Mouse (Mus musculus): ENCODE data around the gene Fat2. TPM values are rescaled to one million over a fixed set of nuclear protein-coding genes. Genes with fewer than 3 reads are reported as not detected.

The Fat2 gene
- polyA plus RNA-seq, 1 experiment: not detected

DNA sequence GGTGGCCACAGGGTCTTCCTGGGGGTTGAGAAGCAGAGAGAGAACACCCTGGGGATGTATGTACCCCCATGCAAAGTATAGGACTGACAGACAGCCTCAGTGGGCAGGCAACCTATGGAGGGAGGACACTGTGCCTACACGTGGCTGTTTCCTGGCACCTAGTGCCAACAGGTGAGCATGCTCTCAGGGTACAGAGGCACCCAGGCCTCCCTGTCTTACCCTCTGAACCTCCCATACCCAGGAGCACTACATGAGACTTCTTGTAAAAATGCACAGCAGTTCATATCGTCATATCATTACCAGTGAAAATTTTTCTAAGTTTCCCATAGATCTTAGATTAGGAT is 21.7 kb downstream of the Fat2 start:
- no peak overlapping the region for H3K4me3 ChIP-seq (ENCODE audit: low read depth, low read length)
- no peak for TF ChIP-seq CTCF (IDR thresholded peaks at IDR 0.05; ENCODE audit: extremely low read depth, insufficient read length, insufficient replicate concordance, low read depth, low read length)
- no peak for TF ChIP-seq POLR2A (IDR thresholded peaks at IDR 0.05; ENCODE audit: low read depth, low read length)
- no peaks in the 10 kb centered on the region for H3K27me3 ChIP-seq (ENCODE audit: control insufficient read depth, insufficient read depth, low read length)
- no peaks in the 10 kb centered on the region for H3K36me3 ChIP-seq (ENCODE audit: control insufficient read depth, insufficient read depth, low read length)
- 40% methylated on average over 2 of the region's 2 CpGs for WGBS
- H3K4me1 ChIP-seq (ENCODE audit: control insufficient read depth, insufficient read depth, insufficient read length, low read length): no peaks in the 10 kb centered on the region; the same call in 1 of the 2 replicates
- H3K27ac ChIP-seq (ENCODE audit: insufficient read depth, low read depth, low read length): no peak overlapping the region

DNA sequence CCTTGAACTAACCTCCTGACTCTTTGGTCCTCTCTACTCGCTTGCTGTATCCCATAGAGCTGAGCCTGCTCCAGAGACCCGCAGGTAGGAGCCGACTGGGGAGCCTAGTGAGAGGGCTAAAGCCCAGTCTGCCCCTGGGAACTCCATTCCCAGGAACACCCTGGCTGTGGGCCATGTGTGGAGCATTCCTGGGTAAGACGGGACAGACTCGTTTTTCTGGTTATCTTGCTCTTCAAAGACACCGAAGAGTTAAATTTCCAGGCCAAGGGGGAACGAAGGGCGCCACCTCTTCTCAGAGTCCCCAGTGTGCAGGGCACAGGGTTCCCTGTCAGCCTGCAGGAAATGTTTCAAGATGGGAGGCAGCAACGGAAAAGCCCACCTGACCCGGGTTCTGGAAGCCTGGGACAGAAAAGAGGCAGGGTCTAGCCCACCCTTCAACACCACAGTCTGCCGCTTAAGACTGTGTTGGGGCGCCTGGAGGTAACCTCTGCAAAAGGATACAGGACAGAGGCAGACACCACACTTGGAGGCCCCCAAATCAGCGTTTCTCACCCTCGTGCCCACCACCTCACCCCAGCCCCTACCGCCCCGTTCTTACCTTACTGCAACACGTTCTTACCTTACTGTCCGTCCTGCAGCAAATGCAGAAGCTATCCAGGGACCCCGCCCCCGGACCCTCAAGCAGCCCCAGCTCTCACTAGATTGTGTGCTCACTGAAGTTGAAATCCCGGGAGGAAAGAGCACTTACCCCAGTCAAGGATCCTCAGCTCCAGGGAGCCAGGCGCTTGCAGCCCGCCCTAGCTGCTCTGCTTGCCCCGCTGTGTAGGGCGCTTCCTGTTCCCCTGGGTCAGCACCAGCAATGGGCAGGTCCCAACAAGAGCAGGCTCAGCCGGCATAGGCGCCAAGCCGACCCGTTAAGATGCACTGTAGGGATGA is 22.3 kb downstream of the Fat2 start:
- no peak overlapping the region; the same call in 1 of the 2 replicates for H3K4me3 ChIP-seq (ENCODE audit: low read depth, low read length)

DNA sequence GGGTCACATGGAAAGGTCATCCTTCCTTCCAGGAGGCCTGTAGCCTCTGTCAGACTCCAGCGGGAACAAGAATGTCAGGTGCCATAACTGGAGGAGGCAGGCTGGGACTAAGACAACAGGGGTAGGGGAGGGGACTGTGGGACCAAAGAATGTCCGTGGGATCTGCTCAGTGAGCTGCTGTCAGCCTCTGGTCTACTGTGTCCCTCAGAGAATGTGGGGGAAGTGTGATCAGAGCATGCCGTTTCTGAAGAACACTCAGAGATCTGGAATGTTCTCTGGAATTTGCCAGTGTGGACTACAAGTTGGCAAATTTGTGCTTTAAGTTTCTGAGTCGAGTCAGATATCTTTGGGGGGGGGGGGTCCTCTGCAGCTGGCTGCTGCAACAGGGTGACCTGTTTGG is 34.0 kb downstream of the Fat2 start:
- no peak overlapping the region for H3K27ac ChIP-seq (ENCODE audit: insufficient read depth, low read depth, low read length)
- WGBS: 68% methylated on average over 4 of the region's 4 CpGs
- H3K4me1 ChIP-seq (ENCODE audit: control insufficient read depth, insufficient read depth, insufficient read length, low read length): no peaks in the 10 kb centered on the region
- H3K4me3 ChIP-seq (ENCODE audit: low read depth, low read length): no peak overlapping the region
- H3K27me3 ChIP-seq (ENCODE audit: control insufficient read depth, insufficient read depth, low read length): no peaks in the 10 kb centered on the region
- TF ChIP-seq POLR2A (IDR thresholded peaks at IDR 0.05; ENCODE audit: low read depth, low read length) (no peak), CTCF (IDR thresholded peaks at IDR 0.05; ENCODE audit: extremely low read depth, insufficient read length, insufficient replicate concordance, low read depth, low read length) (no peak)
- H3K36me3 ChIP-seq (ENCODE audit: control insufficient read depth, insufficient read depth, low read length): no peaks in the 10 kb centered on the region

More for the DNA sequence above, 22.3 kb downstream of the Fat2 start:
- Histone ChIP-seq H3K27me3 (ENCODE audit: control insufficient read depth, insufficient read depth, low read length) (no peaks in the 10 kb centered on the region), H3K4me1 (ENCODE audit: control insufficient read depth, insufficient read depth, insufficient read length, low read length) (no peaks in the 10 kb centered on the region; the same call in 1 of the 2 replicates), H3K36me3 (ENCODE audit: control insufficient read depth, insufficient read depth, low read length) (no peaks in the 10 kb centered on the region), H3K27ac (ENCODE audit: insufficient read depth, low read depth, low read length) (no peak overlapping the region)
- 15% methylated on average over 29 of the region's 29 CpGs for WGBS
- no peak for TF ChIP-seq CTCF (IDR thresholded peaks at IDR 0.05; ENCODE audit: extremely low read depth, insufficient read length, insufficient replicate concordance, low read depth, low read length)
- TF ChIP-seq POLR2A (IDR thresholded peaks at IDR 0.05; ENCODE audit: low read depth, low read length): no peak

DNA sequence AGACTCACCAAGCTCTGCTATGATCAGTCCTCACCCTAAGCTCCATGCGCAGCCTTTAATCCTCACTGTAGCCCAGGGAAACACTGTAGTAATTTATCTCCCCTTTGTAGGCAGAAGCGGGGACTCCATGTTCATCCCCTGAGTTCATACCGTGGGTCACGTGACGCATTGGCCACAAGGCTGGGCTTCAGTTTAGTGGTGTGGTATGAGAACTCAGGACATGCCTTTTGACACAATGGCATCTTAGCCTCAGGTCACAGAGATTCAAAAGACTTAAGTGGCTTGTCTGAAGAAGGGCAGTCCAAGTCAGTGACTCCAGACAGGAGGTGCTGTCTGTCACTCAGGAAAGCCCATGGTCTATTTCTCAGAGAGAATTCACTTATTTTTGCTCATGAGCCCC is 43.2 kb downstream of the Fat2 start:
- 94% methylated on average over 5 of the region's 5 CpGs for WGBS

DNA sequence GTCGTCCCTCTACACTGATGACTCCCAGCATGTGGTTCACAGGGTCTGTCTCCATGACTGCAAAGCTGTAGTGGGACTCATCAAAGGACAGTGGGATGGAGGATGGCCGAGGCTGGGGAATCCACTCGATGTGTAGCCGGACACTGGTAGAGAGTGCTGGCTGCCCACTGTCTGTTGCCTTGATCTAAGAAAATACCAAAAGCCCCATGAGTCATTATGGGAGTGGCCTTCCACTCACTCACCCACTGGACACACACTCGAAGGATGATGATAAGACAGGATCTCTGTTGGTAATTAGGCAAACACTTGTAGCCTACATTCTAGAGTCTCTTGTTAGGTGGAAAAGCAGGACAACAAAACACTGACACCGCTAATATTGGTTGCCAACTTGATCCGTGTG is 44.5 kb downstream of the Fat2 start:
- WGBS: 84% methylated on average over 7 of the region's 7 CpGs
- TF ChIP-seq CTCF (IDR thresholded peaks at IDR 0.05; ENCODE audit: extremely low read depth, insufficient read length, insufficient replicate concordance, low read depth, low read length) (no peak), POLR2A (IDR thresholded peaks at IDR 0.05; ENCODE audit: low read depth, low read length) (no peak)
- Histone ChIP-seq H3K4me3 (ENCODE audit: low read depth, low read length) (no peak overlapping the region), H3K36me3 (ENCODE audit: control insufficient read depth, insufficient read depth, low read length) (no peaks in the 10 kb centered on the region), H3K27me3 (ENCODE audit: control insufficient read depth, insufficient read depth, low read length) (no peaks in the 10 kb centered on the region), H3K4me1 (ENCODE audit: control insufficient read depth, insufficient read depth, insufficient read length, low read length) (no peaks in the 10 kb centered on the region), H3K27ac (ENCODE audit: insufficient read depth, low read depth, low read length) (no peak overlapping the region)

More for the DNA sequence above, 43.2 kb downstream of the Fat2 start:
- no peaks in the 10 kb centered on the region for H3K4me1 ChIP-seq (ENCODE audit: control insufficient read depth, insufficient read depth, insufficient read length, low read length)
- no peak overlapping the region for H3K27ac ChIP-seq (ENCODE audit: insufficient read depth, low read depth, low read length)
- TF ChIP-seq CTCF (IDR thresholded peaks at IDR 0.05; ENCODE audit: extremely low read depth, insufficient read length, insufficient replicate concordance, low read depth, low read length) (no peak), POLR2A (IDR thresholded peaks at IDR 0.05; ENCODE audit: low read depth, low read length) (no peak)
- H3K27me3 ChIP-seq (ENCODE audit: control insufficient read depth, insufficient read depth, low read length): no peaks in the 10 kb centered on the region
- no peak overlapping the region for H3K4me3 ChIP-seq (ENCODE audit: low read depth, low read length)
- H3K36me3 ChIP-seq (ENCODE audit: control insufficient read depth, insufficient read depth, low read length): no peaks in the 10 kb centered on the region

DNA sequence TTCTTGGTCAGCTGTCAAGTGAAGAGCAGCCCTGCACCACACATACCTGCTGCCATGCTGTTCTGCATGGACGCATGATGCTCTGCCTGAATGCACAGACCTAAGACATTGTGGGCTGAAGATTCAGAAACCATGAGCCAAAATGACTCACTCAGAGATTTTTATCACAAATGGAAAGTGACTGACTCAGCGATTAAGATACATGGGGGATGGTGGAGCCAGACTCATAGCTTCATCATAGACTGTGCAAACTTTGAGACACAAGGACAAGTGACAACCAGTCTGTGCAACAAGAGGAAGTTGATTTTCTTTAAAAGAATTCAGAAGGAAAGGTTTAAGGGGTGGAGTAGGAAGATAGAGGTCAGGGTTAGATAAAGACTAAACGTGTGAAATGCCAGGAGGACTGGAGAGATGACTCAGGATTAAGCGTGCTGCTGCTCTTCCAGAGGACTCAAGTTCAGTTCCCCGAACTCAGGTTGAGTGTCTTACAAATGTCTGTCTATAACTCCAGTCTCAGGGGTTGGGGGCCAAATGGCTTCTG is 46.4 kb downstream of the Fat2 start:
- Histone ChIP-seq H3K36me3 (ENCODE audit: control insufficient read depth, insufficient read depth, low read length) (no peaks in the 10 kb centered on the region), H3K4me3 (ENCODE audit: low read depth, low read length) (no peak overlapping the region), H3K27ac (ENCODE audit: insufficient read depth, low read depth, low read length) (no peak overlapping the region), H3K4me1 (ENCODE audit: control insufficient read depth, insufficient read depth, insufficient read length, low read length) (no peaks in the 10 kb centered on the region), H3K27me3 (ENCODE audit: control insufficient read depth, insufficient read depth, low read length) (no peaks in the 10 kb centered on the region)
- WGBS: 68% methylated on average over 5 of the region's 5 CpGs
- TF ChIP-seq CTCF (IDR thresholded peaks at IDR 0.05; ENCODE audit: extremely low read depth, insufficient read length, insufficient replicate concordance, low read depth, low read length): no peak
- TF ChIP-seq POLR2A (IDR thresholded peaks at IDR 0.05; ENCODE audit: low read depth, low read length): no peak

DNA sequence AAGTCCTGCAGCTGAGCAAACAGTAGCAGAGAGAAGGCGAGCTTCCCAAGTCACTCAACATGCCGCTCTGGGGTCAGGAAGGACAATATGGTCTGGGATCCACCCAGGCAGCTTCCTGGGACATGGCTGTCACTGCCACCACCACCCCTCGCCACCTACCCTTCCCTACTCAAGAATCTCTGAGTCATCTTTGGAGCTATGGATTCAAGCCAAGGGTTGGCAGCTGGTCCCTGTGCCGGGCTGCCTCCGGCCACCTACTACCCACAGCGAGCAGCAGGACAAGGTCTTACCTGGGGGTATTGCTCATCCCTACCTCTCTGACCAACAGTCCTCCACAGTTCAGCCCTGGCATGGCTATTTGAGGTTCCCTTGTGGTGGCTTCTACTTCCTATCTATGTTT is 61.6 kb downstream of the Fat2 start:
- Histone ChIP-seq H3K36me3 (ENCODE audit: control insufficient read depth, insufficient read depth, low read length) (no peaks in the 10 kb centered on the region), H3K27ac (ENCODE audit: insufficient read depth, low read depth, low read length) (no peak overlapping the region), H3K4me3 (ENCODE audit: low read depth, low read length) (no peak overlapping the region), H3K4me1 (ENCODE audit: control insufficient read depth, insufficient read depth, insufficient read length, low read length) (no peaks in the 10 kb centered on the region), H3K27me3 (ENCODE audit: control insufficient read depth, insufficient read depth, low read length) (no peaks in the 10 kb centered on the region)
- TF ChIP-seq POLR2A (IDR thresholded peaks at IDR 0.05; ENCODE audit: low read depth, low read length) (no peak), CTCF (IDR thresholded peaks at IDR 0.05; ENCODE audit: extremely low read depth, insufficient read length, insufficient replicate concordance, low read depth, low read length) (no peak)
- WGBS: 54% methylated on average over 6 of the region's 6 CpGs

Data from small intestine, adult 2 months (tissue).